Mouse (Mus musculus) megakaryocyte, adult 5-6 weeks (primary cell): ENCODE measurements around the gene Fth1. TPM values are rescaled to one million over a fixed set of nuclear protein-coding genes. Genes with fewer than 3 reads are reported as not detected.
A peak's percentile ranks its signal among the peaks of the same experiment; 100 is the strongest.

ENCODE experiments used
- ATAC-seq: 2 replicates; pipeline ENCODE4 v1.8.0; 2016; ENCODE audit warnings: mild to moderate bottlenecking, inconsistent platforms; ENCODE audit not compliant: poor library complexity, severe bottlenecking
- total RNA-seq, 2 experiments: library from RNA; stranded (forward) in 1 of 2; stranded (reverse) in 1 of 2; fragments of 153-499, 151-499 nt in 1 of 2; fragments of 221-1000, 200-1000 nt in 1 of 2; gene quantifications; 2 replicates each; pipeline versions ENCODE4 v1.2.3 to v1.2.4; 2015 to 2017

Gene Fth1
- total RNA-seq, 2 experiments from 2014 or later = 513 to 1,271 TPM

- ATAC-seq = peak; percentile 91
Observed at GRCm38 (mm10) chr19:10017637-10018526, 37.5 kb downstream of the Fth1 start.

- ATAC-seq = no peak
Observed at GRCm38 (mm10) chr19:10018527-10018818, 38.1 kb downstream of the Fth1 start.

- no peak for ATAC-seq
Observed at GRCm38 (mm10) chr19:10019214-10019760, 38.9 kb downstream of the Fth1 start.

- ATAC-seq = no peak
Observed at GRCm38 (mm10) chr19:10021981-10022380, 41.6 kb downstream of the Fth1 start.

- ATAC-seq = peak; percentile 50
Observed at GRCm38 (mm10) chr19:10022414-10023303, 42.3 kb downstream of the Fth1 start.

GRCm38 (mm10) chr19:10023304-10023758, 42.9 kb downstream of the Fth1 start:
- ATAC-seq = peak; percentile 58

- no peak for ATAC-seq
Observed at GRCm38 (mm10) chr19:10025169-10025875, 44.9 kb downstream of the Fth1 start.

- ATAC-seq = no peak
Observed at GRCm38 (mm10) chr19:10029746-10030145, 49.3 kb downstream of the Fth1 start.

- ATAC-seq = peak; percentile 78
Observed at GRCm38 (mm10) chr19:10033211-10033973, 53.0 kb downstream of the Fth1 start.

GRCm38 (mm10) chr19:10034356-10034755, 54.0 kb downstream of the Fth1 start:
- no peak for ATAC-seq

Other genes starting within 250 kb of the Fth1 start
- gene Scgb2a2, start 133.0 kb upstream of the Fth1 start, total RNA-seq (2015) = not detected in 2 replicates
- gene Scgb2a2, start 133.0 kb upstream of the Fth1 start, total RNA-seq (2017) = not detected in 2 replicates
- gene Incenp, start 81.0 kb upstream of the Fth1 start, total RNA-seq (2015) = 204 and 205 TPM in 2 replicates
- gene Incenp, start 81.0 kb upstream of the Fth1 start, total RNA-seq (2017) = 85.5 and 116 TPM in 2 replicates
- gene Best1, start 21.0 kb downstream of the Fth1 start, total RNA-seq (2015) = not detected in 2 replicates
- gene Best1, start 21.0 kb downstream of the Fth1 start, total RNA-seq (2017) = not detected in 2 replicates
- 3.1 and 5.6 TPM in 2 replicates for gene Rab3il1, start 21.1 kb downstream of the Fth1 start, total RNA-seq (2015)
- gene Rab3il1, start 21.1 kb downstream of the Fth1 start, total RNA-seq (2017) = 7.1 and 11.8 TPM in 2 replicates
- 0.76 and 0.91 TPM in 2 replicates for gene Fads3, start 61.0 kb downstream of the Fth1 start, total RNA-seq (2015)
- gene Fads3, start 61.0 kb downstream of the Fth1 start, total RNA-seq (2017) = 1.8 and 1.9 TPM in 2 replicates
- gene Fads2, start 121.1 kb downstream of the Fth1 start, total RNA-seq (2015) = 3.0 and 7.6 TPM in 2 replicates
- gene Fads2, start 121.1 kb downstream of the Fth1 start, total RNA-seq (2017) = 3.1 and 4.3 TPM in 2 replicates
- 12.3 and 12.6 TPM in 2 replicates for gene Fads1, start 202.3 kb downstream of the Fth1 start, total RNA-seq (2015)
- 5.3 and 9.6 TPM in 2 replicates for gene Fads1, start 202.3 kb downstream of the Fth1 start, total RNA-seq (2017)
- gene Tmem258, start 223.4 kb downstream of the Fth1 start, total RNA-seq (2015) = 182 and 197 TPM in 2 replicates
- gene Tmem258, start 223.4 kb downstream of the Fth1 start, total RNA-seq (2017) = 163 and 204 TPM in 2 replicates
- 30.7 and 33.9 TPM in 2 replicates for gene Fen1, start 223.6 kb downstream of the Fth1 start, total RNA-seq (2015)
- 60.5 and 62.9 TPM in 2 replicates for gene Fen1, start 223.6 kb downstream of the Fth1 start, total RNA-seq (2017)